Mouse (Mus musculus) B cell, adult 2 months (primary cell): ENCODE data around the gene Sgce.
"Not testable (repeated sequence)": the region's sequence is repeated elsewhere in the genome, so short reads cannot be mapped to it uniquely, and the experiment has no call there.

Experiments used
- DNase-seq, 2 experiments: peaks; one replicate each; pipeline ENCODE4 v3.0.0; 2022

The Sgce gene

GRCm38 (mm10) chr6:4722739-4723138, 24.3 kb downstream of the Sgce start:
- DNase-seq: no peak

- DNase-seq: no peak
Measured at GRCm38 (mm10) chr6:4722142-4722541, 24.9 kb downstream of the Sgce start.

- no peak for DNase-seq
Measured at GRCm38 (mm10) chr6:4717344-4717743, 29.7 kb downstream of the Sgce start.

DNA sequence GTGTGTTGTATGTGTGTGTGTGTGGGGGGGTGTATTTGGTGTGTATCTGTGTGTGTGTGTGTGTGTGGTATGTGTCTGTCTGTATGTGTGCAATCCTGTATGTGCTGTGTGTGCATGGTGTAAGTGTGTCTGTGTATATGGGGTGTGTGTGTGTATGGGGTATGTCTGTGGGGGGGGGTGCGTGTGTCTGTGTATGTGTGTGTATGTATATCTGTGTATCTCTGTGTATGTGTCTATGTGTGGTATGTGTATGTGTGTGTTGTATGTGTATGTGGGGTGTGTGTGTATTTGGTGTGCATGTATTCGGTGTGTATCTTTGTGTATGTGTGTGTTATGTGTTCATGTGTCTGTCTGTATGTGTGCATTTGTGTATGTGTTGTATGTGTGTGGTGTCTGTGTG, 30.8 kb downstream of the Sgce start:
- DNase-seq: no peak

- DNase-seq: no peak
Measured at GRCm38 (mm10) chr6:4708971-4709370, 38.0 kb downstream of the Sgce start.

- DNase-seq: no peak
Measured at GRCm38 (mm10) chr6:4706415-4706814, 40.6 kb downstream of the Sgce start.

DNA sequence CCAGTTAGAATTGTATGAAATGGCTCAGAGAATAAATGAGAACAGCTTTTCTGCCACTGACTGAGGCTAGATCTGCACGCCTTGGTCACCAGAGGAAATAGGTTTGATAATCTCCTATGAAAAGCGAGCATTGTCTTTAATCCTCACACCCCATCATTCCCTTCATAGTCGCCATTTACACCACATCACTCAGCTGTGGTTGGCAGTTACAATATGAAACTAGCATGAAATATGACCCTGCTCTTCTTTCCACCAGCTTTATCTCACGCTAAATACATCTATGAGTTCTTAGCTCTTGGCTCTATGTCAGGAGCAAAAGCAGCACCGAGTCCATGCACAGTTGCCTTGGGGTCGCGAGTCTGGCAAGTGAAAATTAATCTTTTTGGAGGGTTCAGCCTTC, 43.1 kb downstream of the Sgce start:
- no peak for DNase-seq

- DNase-seq: no peak
Measured at GRCm38 (mm10) chr6:4701641-4702040, 45.4 kb downstream of the Sgce start.

GRCm38 (mm10) chr6:4695778-4696177, 51.2 kb downstream of the Sgce start:
- no peak for DNase-seq

GRCm38 (mm10) chr6:4694672-4695231, 52.3 kb downstream of the Sgce start:
- no peak for DNase-seq

DNA sequence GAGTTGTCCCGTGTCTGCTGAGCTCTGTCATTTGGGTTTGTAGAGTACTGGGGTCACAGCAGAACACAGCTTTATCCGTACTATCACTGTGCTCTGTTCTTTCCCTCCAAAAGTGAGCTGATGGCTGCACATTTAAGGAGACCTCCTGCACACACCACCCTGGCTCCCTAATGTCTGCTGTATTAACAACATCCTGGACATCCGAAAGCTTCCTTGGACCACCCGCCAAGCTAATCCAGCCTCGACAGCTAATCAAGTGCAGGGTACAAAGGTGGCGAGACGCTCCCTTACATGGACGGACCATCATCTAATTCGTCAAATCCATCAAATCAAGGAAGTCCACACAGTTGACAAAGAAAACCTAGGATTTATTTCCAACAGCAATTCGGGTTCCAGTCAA, 53.5 kb downstream of the Sgce start:
- DNase-seq: no peak

GRCm38 (mm10) chr6:4690438-4690837, 56.6 kb downstream of the Sgce start:
- DNase-seq: no peak

DNA sequence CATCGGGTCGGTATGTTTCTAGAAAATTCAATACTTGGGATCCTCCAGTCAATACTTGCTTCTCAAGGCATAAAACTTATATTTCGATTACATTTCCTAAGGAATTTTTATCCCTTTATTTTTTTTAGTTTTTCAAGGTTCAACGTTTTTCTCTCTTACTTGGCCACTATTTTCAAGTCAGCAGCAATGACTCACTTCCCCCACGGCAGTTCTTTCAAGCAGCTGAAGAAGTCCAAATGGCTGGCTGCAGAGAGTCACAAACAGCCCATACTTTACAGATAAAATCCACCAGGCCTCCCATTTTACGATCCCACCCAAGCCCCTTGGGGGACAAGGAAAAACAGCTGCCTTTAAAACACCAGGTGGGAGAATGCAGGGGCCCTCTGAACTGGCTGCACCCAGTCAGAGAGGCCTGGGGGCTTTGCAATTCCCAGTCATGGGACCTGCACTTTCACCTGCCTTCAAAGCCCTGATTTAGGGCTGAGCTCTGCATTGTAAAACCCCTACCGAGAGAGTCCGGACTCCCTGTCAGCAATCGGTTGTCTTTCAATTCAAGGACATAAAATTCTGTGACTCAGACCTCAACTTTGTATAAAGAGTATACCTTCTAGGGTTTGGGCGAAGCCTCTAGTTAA, 62.2 kb downstream of the Sgce start:
- DNase-seq: no peak

GRCm38 (mm10) chr6:4680576-4680975, 66.4 kb downstream of the Sgce start:
- no peak for DNase-seq

DNA sequence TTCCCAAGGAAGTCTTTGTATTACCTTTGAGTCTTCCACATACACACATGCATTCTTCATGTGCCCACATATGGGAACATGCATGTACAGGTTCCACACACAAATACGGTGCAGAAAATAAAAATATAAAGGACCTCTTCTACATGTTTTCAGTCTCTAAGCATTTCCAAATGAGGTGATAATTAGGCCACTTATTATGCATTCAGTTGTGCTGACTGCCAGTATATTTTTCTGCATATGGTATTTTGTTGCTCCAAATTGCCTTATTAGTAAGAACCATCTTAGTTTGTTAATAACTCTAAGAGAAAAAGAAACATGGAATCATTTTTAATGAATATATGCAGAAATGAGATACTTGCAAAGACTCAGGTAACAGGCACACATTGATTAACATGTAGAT, 67.0 kb downstream of the Sgce start:
- no peak for DNase-seq

- DNase-seq: no peak
Measured at GRCm38 (mm10) chr6:4677356-4677761, 69.6 kb downstream of the Sgce start.

DNA sequence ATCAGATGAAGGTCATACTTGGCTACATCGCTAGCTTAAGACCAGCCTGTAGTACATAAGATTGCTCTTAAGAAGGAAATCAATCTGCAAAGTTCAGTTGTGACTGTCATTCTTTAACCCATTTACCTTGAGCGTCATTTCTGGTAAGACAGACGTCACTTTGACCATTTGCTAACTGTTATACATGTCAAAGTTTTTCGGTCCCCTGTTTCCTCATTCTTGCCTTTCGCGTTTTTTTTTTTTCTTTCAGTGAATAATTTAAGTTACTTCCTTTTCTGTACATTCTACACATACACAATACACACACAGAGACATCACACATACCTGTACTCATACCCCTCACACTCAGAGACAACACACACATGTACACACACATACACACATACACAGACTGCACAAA, 81.9 kb downstream of the Sgce start:
- DNase-seq: no peak

GRCm38 (mm10) chr6:4664313-4664712, 82.7 kb downstream of the Sgce start:
- no peak for DNase-seq

GRCm38 (mm10) chr6:4663516-4663915, 83.5 kb downstream of the Sgce start:
- DNase-seq: no peak

- DNase-seq: no peak
Measured at GRCm38 (mm10) chr6:4658861-4659260, 88.1 kb downstream of the Sgce start.

DNA sequence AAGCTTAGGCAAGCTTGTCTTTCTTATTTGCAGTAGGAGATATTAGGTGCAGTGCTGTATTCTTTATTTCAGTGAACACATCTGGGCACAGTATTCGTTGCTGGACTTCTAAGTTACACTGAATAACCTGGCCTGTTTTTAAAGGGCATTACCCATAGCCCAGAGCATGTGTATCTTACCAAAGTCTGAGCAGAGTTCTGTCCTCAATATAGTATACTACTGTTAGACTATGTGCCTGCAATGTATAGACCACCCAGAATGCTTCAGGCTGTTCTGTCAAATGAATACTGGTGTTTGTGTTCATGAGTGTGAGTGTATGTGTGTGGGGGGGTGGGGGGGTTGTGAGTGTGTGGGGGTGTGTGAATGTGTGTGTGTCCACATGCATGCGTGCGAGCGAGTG, 91.1 kb downstream of the Sgce start:
- no peak for DNase-seq

- no peak for DNase-seq
Measured at GRCm38 (mm10) chr6:4655466-4655865, 91.5 kb downstream of the Sgce start.

DNA sequence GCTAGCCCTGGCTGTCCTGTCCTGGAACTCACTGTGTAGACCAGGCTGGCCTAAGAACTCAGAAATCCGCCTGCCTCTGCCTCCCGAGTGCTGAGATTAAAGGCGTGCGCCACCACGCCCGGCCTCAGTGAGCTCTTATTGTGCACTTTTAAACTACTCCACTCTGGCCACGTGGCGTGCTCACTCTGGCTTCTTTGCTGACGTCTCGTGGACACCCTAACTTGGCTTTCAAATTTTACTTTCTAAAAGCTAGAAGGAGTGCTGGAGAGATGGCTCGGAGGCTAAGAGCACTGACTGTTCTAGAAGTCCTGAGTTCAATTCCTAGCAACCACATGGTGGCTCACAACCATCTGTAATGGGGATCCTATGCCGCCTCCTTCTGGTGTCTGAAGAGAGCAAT, 93.3 kb downstream of the Sgce start:
- DNase-seq: not testable (repeated sequence)

DNA sequence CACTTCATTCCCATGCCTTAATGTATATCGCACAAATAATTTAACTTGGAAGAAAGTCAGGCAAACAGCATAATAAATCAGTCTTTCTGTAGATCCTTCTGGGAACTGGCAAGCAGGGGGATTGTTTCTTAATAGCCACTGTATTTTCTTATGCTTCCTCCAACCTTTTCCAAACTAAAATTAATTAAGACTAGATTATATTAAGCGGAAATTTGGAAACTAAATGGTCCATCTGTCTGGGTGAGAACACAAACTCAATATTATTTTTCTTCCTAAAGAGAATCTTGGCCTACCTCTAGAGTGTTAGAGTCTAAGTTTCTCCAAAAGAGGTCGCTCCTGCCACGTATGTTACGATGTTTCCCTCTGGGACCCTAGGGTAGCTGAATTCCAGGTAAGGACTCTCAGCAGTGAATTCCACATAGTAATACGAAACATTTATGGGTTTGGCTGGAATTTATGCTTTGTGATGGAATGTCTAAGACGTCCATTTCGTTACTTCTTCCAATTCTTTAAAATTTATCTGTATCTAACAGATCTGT, 94.3 kb downstream of the Sgce start:
- no peak for DNase-seq

DNA sequence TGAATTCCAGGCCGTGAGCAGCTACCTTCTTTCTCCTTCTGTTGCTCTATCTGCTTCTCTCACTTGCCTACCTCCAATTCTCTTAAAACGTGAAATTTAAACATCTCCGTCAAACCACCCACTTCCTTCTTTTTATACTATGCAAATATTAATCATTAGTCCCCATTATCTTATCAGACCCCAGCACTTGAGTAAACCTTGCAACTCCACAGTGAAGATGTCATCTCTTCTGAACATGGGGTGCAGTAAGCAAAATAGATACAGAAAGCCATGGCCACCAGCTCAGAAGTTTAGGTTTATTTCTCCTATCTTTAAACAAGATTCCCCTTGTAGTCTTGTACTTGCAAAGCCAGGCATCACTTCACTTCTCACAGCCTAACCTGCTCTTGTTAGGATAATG, 99.7 kb downstream of the Sgce start:
- no peak for DNase-seq
